Mouse (Mus musculus) yolk sac, embryonic 10.5 days (tissue): Measurements from ENCODE around the gene Fam133b.
"Not testable (repeated sequence)": the region's sequence is repeated elsewhere in the genome, so short reads cannot be mapped to it uniquely, and the experiment has no call there.

Source experiments
- DNase-seq: peaks from one replicate; pipeline ENCODE4 v3.0.0-alpha.2; 2017; ENCODE audit warnings: low spot score

The Fam133b gene

GRCm38 (mm10) chr5:3600298-3600697 lies 56.7 kb downstream of the Fam133b start:
- DNase-seq, result no peak

GRCm38 (mm10) chr5:3600790-3601189 lies 57.2 kb downstream of the Fam133b start:
- DNase-seq, result no peak

GRCm38 (mm10) chr5:3607114-3607513 lies 63.5 kb downstream of the Fam133b start:
- DNase-seq, result no peak

GRCm38 (mm10) chr5:3609241-3609640 lies 65.6 kb downstream of the Fam133b start:
- no peak for DNase-seq

- DNase-seq, result not testable (repeated sequence)
These were observed 68.2 kb downstream of the Fam133b start for GRCm38 (mm10) chr5:3611835-3612234.
